In genomic region chr19:46141091-46141490, GRCm38 (mm10) we compare ENCODE assay signal across 9 mouse cellular contexts. TPM values are rescaled to one million over a fixed set of nuclear protein-coding genes. Genes with fewer than 3 reads are reported as not detected.
DNase-seq lines count a peak whose midpoint lies in the region; ATAC-seq and TF ChIP-seq lines count a peak whose summit lies in the region.
"Had no signal": no experiment of that assay in that cellular context is flagged by ENCODE, and none has a peak within 500 bp of the region (broad histone marks: within the 10 kb centered on the region; RNA-seq: fewer than 3 reads in every experiment).

No protein-coding gene starts in this region.

- peaks cover 68% of the 10 kb centered on the region for H3K27me3 ChIP-seq in heart, embryonic 11.5 days (ENCODE audit: control insufficient read depth, insufficient read depth, low read length)
- peaks cover 10% of the 10 kb centered on the region for H3K27me3 ChIP-seq in lung, postnatal 0 days (replicated peaks; ENCODE audit: insufficient read depth, low read length)
- H3K27me3 ChIP-seq in myocyte (ENCODE audit: control insufficient read depth, insufficient read depth, insufficient read length): no peaks in the 10 kb centered on the region

- no peak overlapping the region for H3ac ChIP-seq in myocyte (ENCODE audit: control insufficient read depth, insufficient read length)

- H3K9ac ChIP-seq in heart, embryonic 11.5 days (ENCODE audit: low read depth, low read length): 0 out of 2 replicates have a peak overlapping the region, but pooled peaks have one; percentile 10
- H3K9ac ChIP-seq in lung, postnatal 0 days (replicated peaks; ENCODE audit: low read depth): no peak overlapping the region

- intact Hi-C loops in heart, postnatal 25 days (cut with DNase I): no loop called here

- peak overlapping the region; percentile 44 for H3K4me2 ChIP-seq in heart, embryonic 11.5 days
- H3K4me2 ChIP-seq in lung, postnatal 0 days (replicated peaks; ENCODE audit: low read depth, low read length): no peak overlapping the region
- peak overlapping the region; percentile 41 for H3K4me2 ChIP-seq in myocyte (ENCODE audit: low read depth)

- H3K4me3 ChIP-seq in heart, embryonic 11.5 days (ENCODE audit: low read depth, low read length): no peak overlapping the region
- H3K4me3 ChIP-seq in lung, postnatal 0 days (ENCODE audit: low read depth, low read length): no peak overlapping the region
- no peak overlapping the region for H3K4me3 ChIP-seq in lung, adult 2 months (replicated peaks; ENCODE audit: extremely low read depth, low read depth, low read length)
- H3K4me3 ChIP-seq in myocyte: no peak overlapping the region

- no peaks in the 10 kb centered on the region for H3K79me2 ChIP-seq in myocyte (ENCODE audit: control insufficient read depth, insufficient read depth)

- TF ChIP-seq EP300 in lung, postnatal 0 days (IDR thresholded peaks at IDR 0.05): no peak

- DNase-seq in heart, postnatal 25 days (ENCODE audit: low spot score): no peak
- peak; percentile 13 for DNase-seq in lung, postnatal 0 days (ENCODE audit: low spot score)
- DNase-seq in lung, adult 2 months: no peak
- peak; percentile 28 for DNase-seq in gastrocnemius, postnatal 25 days
- DNase-seq in left cerebral cortex, adult 18-20 months (ENCODE audit: low spot score in 2 of 2): no peak
- DNase-seq: kidney, postnatal 14 days had no signal

- no peak for TF ChIP-seq POLR2A in lung, adult 2 months (IDR thresholded peaks at IDR 0.05; ENCODE audit: borderline replicate concordance, extremely low read depth, low read depth, low read length)
- TF ChIP-seq POLR2A in myocyte (IDR thresholded peaks at IDR 0.05; ENCODE audit: insufficient read length, low read depth): no peak

- no peaks in the 10 kb centered on the region for H3K36me3 ChIP-seq in heart, embryonic 11.5 days (ENCODE audit: control insufficient read depth, insufficient read depth, low read length)
- H3K36me3 ChIP-seq in lung, postnatal 0 days (ENCODE audit: insufficient read depth, low read length): no peaks in the 10 kb centered on the region
- H3K36me3 ChIP-seq in myocyte (ENCODE audit: control insufficient read depth, insufficient read depth): no peaks in the 10 kb centered on the region

- H3K4me1 ChIP-seq in heart, embryonic 11.5 days (ENCODE audit: control insufficient read depth, insufficient read depth, low read length): peaks cover 29% of the 10 kb centered on the region
- H3K4me1 ChIP-seq in lung, postnatal 0 days (ENCODE audit: insufficient read depth, low read depth, low read length): peaks cover 7% of the 10 kb centered on the region; the same call in 1 of the 2 replicates
- peaks cover 4% of the 10 kb centered on the region; the same call in 1 of the 2 replicates for H3K4me1 ChIP-seq in lung, adult 2 months (ENCODE audit: control insufficient read depth, insufficient read depth, low read length)

- TF ChIP-seq CTCF in lung, postnatal 0 days (IDR thresholded peaks at IDR 0.05): no peak
- TF ChIP-seq CTCF in lung, adult 2 months (IDR thresholded peaks at IDR 0.05; ENCODE audit: insufficient read depth, low read length): no peak

- no peak overlapping the region for H3K27ac ChIP-seq in heart, embryonic 11.5 days (ENCODE audit: low read depth, low read length)
- H3K27ac ChIP-seq in lung, postnatal 0 days (ENCODE audit: low read length): no peak overlapping the region

- 12% methylated on average over 6 of the region's 6 CpGs for WGBS in heart, embryonic 11.5 days (ENCODE audit: insufficient replicate concordance)
- WGBS in lung, postnatal 0 days: 9% methylated on average over 6 of the region's 6 CpGs
- 31% methylated on average over 6 of the region's 6 CpGs for WGBS in lung, adult 2 months

- H3K9me3 ChIP-seq in heart, embryonic 11.5 days (replicated peaks; ENCODE audit: control insufficient read depth, low read length): no peaks in the 10 kb centered on the region
- no peaks in the 10 kb centered on the region for H3K9me3 ChIP-seq in lung, postnatal 0 days (ENCODE audit: low read length)

- no peak; the same call in 1 of the 2 replicates for ATAC-seq in heart, embryonic 11.5 days (replicated peaks; ENCODE audit: insufficient number of reproducible peaks, low FRiP score, low TSS enrichment)
- ATAC-seq in lung, postnatal 0 days: peak; percentile 36
- no peak for ATAC-seq in CD4-positive, CD25-positive, alpha-beta regulatory T cell, adult 4 months

TF ChIP-seq in myocyte, 11 proteins besides CTCF, POLR2A, EP300 and RAD21:
- no peak for TF ChIP-seq REST (IDR thresholded peaks at IDR 0.05; ENCODE audit: insufficient read depth, insufficient read length)
- TF ChIP-seq TCF12 (IDR thresholded peaks at IDR 0.05; ENCODE audit: insufficient read depth, poor library complexity, severe bottlenecking): peak; percentile 3
- no peak for TF ChIP-seq TCF3 (IDR thresholded peaks at IDR 0.05; ENCODE audit: insufficient read length, low read depth)
- peak in 2 of 3 experiments; percentile 70 to 71 for TF ChIP-seq MYOG (IDR thresholded peaks at IDR 0.05; ENCODE audit: control insufficient read depth in 1 of 3, insufficient read depth in 1 of 3, insufficient read length in 2 of 3, low read depth in 2 of 3)
- TF ChIP-seq SRF (IDR thresholded peaks at IDR 0.05; ENCODE audit: control insufficient read depth, insufficient read length, low read depth): no peak
- TF ChIP-seq POLR2AphosphoS2 (IDR thresholded peaks at IDR 0.05; ENCODE audit: insufficient read length, low read depth): no peak
- no peak for TF ChIP-seq USF1 (IDR thresholded peaks at IDR 0.05; ENCODE audit: low read depth)
- no peak for TF ChIP-seq MAX (IDR thresholded peaks at IDR 0.05; ENCODE audit: low read depth)
- TF ChIP-seq CEBPB (IDR thresholded peaks at IDR 0.05; ENCODE audit: insufficient read depth, poor library complexity, severe bottlenecking): no peak
- peak; percentile 61 to 91 (median 84) for TF ChIP-seq MYOD1 (IDR thresholded peaks at IDR 0.05; ENCODE audit: control insufficient read depth in 1 of 3, insufficient read length in 2 of 3, low read depth in 2 of 3)
- TF ChIP-seq E2F4 (IDR thresholded peaks at IDR 0.05; ENCODE audit: insufficient read depth): no peak

RNA-seq across cellular contexts. Expression of gene Pitx3, which starts 7.0 kb away (rescaled TPM):
- 0.26 TPM in 1 of 2 replicates, not detected in the other for polyA plus RNA-seq in heart, embryonic 11.5 days (2014; fragmentation: Nextera tagmentation; extraction: Ambion mirVana)
- under 1 TPM; 0.42 to 0.61 TPM for total RNA-seq in heart, postnatal 25 days (2021)
- polyA plus RNA-seq in lung, postnatal 0 days (2015; fragmentation: Nextera tagmentation; extraction: Ambion mirVana): not detected in 2 replicates
- 0.86 TPM in 1 of 2 replicates, not detected in the other for polyA plus RNA-seq in lung, adult 2 months (2012; rRNA removed)
- 10 to 100 TPM in 1 of 2 experiments, 1 to 10 TPM in 1; 9.9 to 12.7 TPM for total RNA-seq in gastrocnemius, postnatal 25 days (2021)
- 9.3 TPM for polyA plus RNA-seq in myocyte (2012; fragmentation: generic; extraction: Trizol)
- not detected for total RNA-seq in left cerebral cortex, adult 18-20 months (2021)
- polyA plus RNA-seq in CD4-positive, CD25-positive, alpha-beta regulatory T cell, adult 4 months (2017; shearing (Covaris generic)): not detected

RNA-seq across cellular contexts. Expression of gene Elovl3, which starts 9.4 kb away (rescaled TPM):
- polyA plus RNA-seq in heart, embryonic 11.5 days (2014; fragmentation: Nextera tagmentation; extraction: Ambion mirVana): not detected in 2 replicates
- under 1 TPM in 1 of 2 experiments, not detected in 1; 0.22 TPM for total RNA-seq in heart, postnatal 25 days (2021)
- polyA plus RNA-seq in lung, postnatal 0 days (2015; fragmentation: Nextera tagmentation; extraction: Ambion mirVana): not detected in 2 replicates
- polyA plus RNA-seq in lung, adult 2 months (2012; rRNA removed): 1.3 TPM in 1 of 2 replicates, not detected in the other
- total RNA-seq in gastrocnemius, postnatal 25 days (2021): not detected
- polyA plus RNA-seq in myocyte (2012; fragmentation: generic; extraction: Trizol): 0.50 TPM
- total RNA-seq in left cerebral cortex, adult 18-20 months (2021): not detected
- not detected for polyA plus RNA-seq in CD4-positive, CD25-positive, alpha-beta regulatory T cell, adult 4 months (2017; shearing (Covaris generic))

RNA-seq across cellular contexts. Expression of gene Gbf1, which starts 11.2 kb away (rescaled TPM):
- polyA plus RNA-seq in heart, embryonic 11.5 days (2014; fragmentation: Nextera tagmentation; extraction: Ambion mirVana): 34.0 and 45.7 TPM in 2 replicates
- 10 to 100 TPM; 44.1 to 49.0 TPM for total RNA-seq in heart, postnatal 25 days (2021)
- polyA plus RNA-seq in lung, postnatal 0 days (2015; fragmentation: Nextera tagmentation; extraction: Ambion mirVana): 32.1 and 34.3 TPM in 2 replicates
- 80.6 and 94.9 TPM in 2 replicates for polyA plus RNA-seq in lung, adult 2 months (2012; rRNA removed)
- total RNA-seq in gastrocnemius, postnatal 25 days (2021): 10 to 100 TPM; 47.4 to 48.3 TPM
- 61.8 TPM for polyA plus RNA-seq in myocyte (2012; fragmentation: generic; extraction: Trizol)
- total RNA-seq in left cerebral cortex, adult 18-20 months (2021): 10 to 100 TPM; 84.6 to 86.4 TPM
- polyA plus RNA-seq in CD4-positive, CD25-positive, alpha-beta regulatory T cell, adult 4 months (2017; shearing (Covaris generic)): 10 to 100 TPM; 23.8 to 33.5 TPM

Comparison
In these comparisons a context has a peak if more than half of its experiments do, and no peak if none do; other contexts are left out.
1. DNase-seq: peak in lung, postnatal 0 days (single experiment) and gastrocnemius, postnatal 25 days (single experiment); none in heart, postnatal 25 days (single experiment), lung, adult 2 months (single experiment) and left cerebral cortex, adult 18-20 months (0 of 2).